Mouse (Mus musculus) heart, adult 2 months (tissue): ENCODE data around the gene Dnajb3.

Experiments used
- CTCF ChIP-seq: fragments of 200-600 bp; IDR thresholded peaks from 2 replicates; pipeline ENCODE4 v1.8.1; 2022; ENCODE audit warnings: antibody characterized with exemption, mild to moderate bottlenecking, moderate library complexity
- EP300 ChIP-seq: fragments of 200-500 bp; IDR thresholded peaks from 2 replicates; pipeline ENCODE4 v1.6.1; 2011; ENCODE audit warnings: low read depth, low read length, control low read depth; ENCODE audit not compliant: insufficient read depth
- POLR2A ChIP-seq: fragments of 200-500 bp; IDR thresholded peaks from 2 replicates; pipeline ENCODE4 v1.6.1; 2011; ENCODE audit warnings: mild to moderate bottlenecking, low read depth, low read length, control low read depth; ENCODE audit not compliant: insufficient read depth

DNA sequence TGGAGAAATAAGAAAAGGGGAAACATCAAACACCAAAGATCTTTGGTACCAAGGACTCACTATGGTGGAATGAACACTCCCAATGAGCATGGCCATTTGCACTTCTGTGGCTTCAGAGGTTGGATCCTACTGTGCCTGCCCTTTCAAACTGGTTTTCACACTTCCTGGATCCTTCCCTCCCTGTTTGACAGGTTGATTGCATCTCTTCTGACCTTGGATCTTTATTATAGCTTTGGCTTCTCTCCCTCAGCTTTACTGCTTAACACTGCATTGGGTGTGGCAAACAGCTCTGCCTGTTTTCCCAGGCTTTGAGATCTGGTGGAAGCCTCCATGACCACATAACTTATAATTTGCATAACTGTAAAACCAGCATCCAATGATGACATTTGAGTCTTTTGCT, 14.8 kb upstream of the Dnajb3 start:
- TF ChIP-seq CTCF (no peak), POLR2A (no peak), EP300 (no peak)
